Mouse (Mus musculus) heart, postnatal 0 days (tissue): ENCODE results near the gene C1qc.

ENCODE experiments used
- CTCF ChIP-seq: IDR thresholded peaks from 2 replicates; pipeline ENCODE4 v1.5.1; 2016; ENCODE audit warnings: antibody characterized with exemption, control low read depth, low read depth
- EP300 ChIP-seq: IDR thresholded peaks from 2 replicates; pipeline ENCODE4 v1.6.1; 2016; ENCODE audit warnings: antibody characterized with exemption, low read depth

DNA sequence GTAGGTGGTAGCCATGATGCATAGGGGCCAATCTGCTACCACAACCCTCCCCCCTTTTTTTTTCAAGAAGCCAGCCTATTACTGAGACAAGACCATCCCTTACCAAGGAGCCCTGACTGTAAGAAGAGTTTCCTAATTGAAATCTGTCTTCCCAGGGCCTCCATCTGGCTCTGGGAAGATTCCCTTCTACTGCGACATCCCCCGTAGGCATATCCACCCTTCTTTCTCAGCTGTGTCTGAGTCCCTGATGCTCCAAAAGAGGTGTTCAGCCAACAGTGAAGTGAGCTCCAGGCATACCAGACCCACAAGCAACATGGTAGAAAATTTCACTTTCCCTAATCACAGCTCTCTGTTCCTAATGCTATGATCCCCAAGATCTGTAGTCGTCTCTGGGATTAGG, 26.7 kb upstream of the C1qc start:
- TF ChIP-seq CTCF = no peak
- no peak for TF ChIP-seq EP300
